Mouse (Mus musculus) adrenal gland, adult 8-10 months (tissue): ENCODE measurements around the gene Kera. TPM values are rescaled to one million over a fixed set of nuclear protein-coding genes. Genes with fewer than 3 reads are reported as not detected.

Experiments used
- DNase-seq: peaks from one replicate; pipeline ENCODE4 v3.0.0; 2022
- total RNA-seq, 4 experiments: library from RNA; stranded (reverse); gene quantifications; 2 replicates each; pipeline ENCODE4 v1.2.4; 2022

Gene Kera
- not detected for total RNA-seq

GRCm38 (mm10) chr10:97606579-97606978 is at the start of gene Kera:
Gene Kera, plus strand, starts transcription at chr10:97606879.
- DNase-seq: no peak

GRCm38 (mm10) chr10:97564957-97565856 is 41.5 kb upstream of the Kera start, which contains the start of gene Lum:
Gene Lum, plus strand, starts transcription at chr10:97565128.
- DNase-seq: no peak

GRCm38 (mm10) chr10:97567489-97568135 is 39.1 kb upstream of the Kera start:
- DNase-seq: peak; percentile 3

- no peak for DNase-seq
Observed at GRCm38 (mm10) chr10:97582543-97583231, 24.0 kb upstream of the Kera start.

- no peak for DNase-seq
Observed at GRCm38 (mm10) chr10:97584176-97584575, 22.5 kb upstream of the Kera start.

- no peak for DNase-seq
Observed at GRCm38 (mm10) chr10:97587159-97587558, 19.5 kb upstream of the Kera start.

- no peak for DNase-seq
Observed at GRCm38 (mm10) chr10:97589574-97589973, 17.1 kb upstream of the Kera start.

GRCm38 (mm10) chr10:97591036-97591435 is 15.6 kb upstream of the Kera start:
- DNase-seq: no peak

- DNase-seq: no peak
Observed at GRCm38 (mm10) chr10:97591685-97592084, 15.0 kb upstream of the Kera start.

- no peak for DNase-seq
Observed at GRCm38 (mm10) chr10:97595680-97596079, 11.0 kb upstream of the Kera start.

GRCm38 (mm10) chr10:97601744-97602143 is 4.9 kb upstream of the Kera start:
- no peak for DNase-seq

GRCm38 (mm10) chr10:97603256-97603655 is 3.4 kb upstream of the Kera start:
- no peak for DNase-seq

GRCm38 (mm10) chr10:97622328-97622727 is 15.6 kb downstream of the Kera start:
- DNase-seq: no peak

- DNase-seq: no peak
Observed at GRCm38 (mm10) chr10:97624381-97624780, 17.7 kb downstream of the Kera start.

- DNase-seq: no peak
Observed at GRCm38 (mm10) chr10:97625116-97625515, 18.4 kb downstream of the Kera start.

- no peak for DNase-seq
Observed at GRCm38 (mm10) chr10:97626543-97626942, 19.9 kb downstream of the Kera start.

GRCm38 (mm10) chr10:97631061-97631460 is 24.4 kb downstream of the Kera start:
- no peak for DNase-seq

- DNase-seq: no peak
Observed at GRCm38 (mm10) chr10:97641926-97642325, 35.2 kb downstream of the Kera start.

- DNase-seq: no peak
Observed at GRCm38 (mm10) chr10:97643768-97644167, 37.1 kb downstream of the Kera start, which contains the start of gene Epyc. Gene Epyc, plus strand, starts transcription at chr10:97644068.

- no peak for DNase-seq
Observed at GRCm38 (mm10) chr10:97650334-97650733, 43.7 kb downstream of the Kera start.

- DNase-seq: peak; percentile 55
Observed at GRCm38 (mm10) chr10:97659489-97659888, 52.8 kb downstream of the Kera start.
